ENCODE assay signal across 18 mouse cellular contexts in genomic region chr12:9253306-9254074, GRCm38 (mm10).
DNase-seq lines count a peak whose midpoint lies in the region; ATAC-seq and TF ChIP-seq lines count a peak whose summit lies in the region.
"Had no signal": no experiment of that assay in that cellular context is flagged by ENCODE, and none has a peak within 500 bp of the region (broad histone marks: within the 10 kb centered on the region; RNA-seq: fewer than 3 reads in every experiment).

No protein-coding gene starts in this region.

- H3K27ac ChIP-seq in kidney, embryonic 14.5 days (ENCODE audit: low read depth, low read length) = no peak overlapping the region
- H3K27ac ChIP-seq in lung, postnatal 0 days (ENCODE audit: low read length) = no peak overlapping the region
- no peak overlapping the region for H3K27ac ChIP-seq in limb, embryonic 12.5 days
- H3K27ac ChIP-seq: heart, embryonic 13.5 days; limb, embryonic 13.5 days; liver, embryonic 15.5 days; midbrain, embryonic 15.5 days had no signal

- no peaks in the 10 kb centered on the region for H3K36me3 ChIP-seq in kidney, embryonic 14.5 days (ENCODE audit: control insufficient read depth, insufficient read depth, low read length)
- no peaks in the 10 kb centered on the region for H3K36me3 ChIP-seq in lung, postnatal 0 days (ENCODE audit: insufficient read depth, low read length)
- no peaks in the 10 kb centered on the region for H3K36me3 ChIP-seq in limb, embryonic 12.5 days
- H3K36me3 ChIP-seq: heart, embryonic 13.5 days; limb, embryonic 13.5 days; liver, embryonic 15.5 days; midbrain, embryonic 15.5 days had no signal

- no peak overlapping the region for H3K9ac ChIP-seq in kidney, embryonic 14.5 days (ENCODE audit: low read depth, low read length)
- no peak overlapping the region for H3K9ac ChIP-seq in lung, postnatal 0 days (replicated peaks; ENCODE audit: low read depth)
- H3K9ac ChIP-seq in limb, embryonic 12.5 days (replicated peaks) = no peak overlapping the region
- H3K9ac ChIP-seq: heart, embryonic 13.5 days; limb, embryonic 13.5 days; liver, embryonic 15.5 days; midbrain, embryonic 15.5 days had no signal

- no peak for TF ChIP-seq EP300 in lung, postnatal 0 days (IDR thresholded peaks at IDR 0.05)

- DNase-seq in kidney, adult 11 months = no peak
- peak; percentile 12 for DNase-seq in lung, postnatal 0 days (ENCODE audit: low spot score)
- DNase-seq in lung, postnatal 36 days = no peak
- DNase-seq in embryo, embryonic 9.5 days (ENCODE audit: extremely low spot score) = peak; percentile 21
- no peak for DNase-seq in cerebellum, adult 11-12 months
- no peak for DNase-seq in frontal cortex, postnatal 36 days (ENCODE audit: low spot score in 2 of 2)
- DNase-seq: adrenal gland, postnatal 25 days; cerebellum, adult 9-10 months; heart, postnatal 4 days; lung, postnatal 10 days; thymus, postnatal 4 days had no signal

- 3% methylated on average over 19 of the region's 19 CpGs for WGBS in kidney, embryonic 14.5 days
- 15% methylated on average over 19 of the region's 19 CpGs for WGBS in lung, postnatal 0 days
- WGBS in limb, embryonic 12.5 days = 10% methylated on average over 19 of the region's 19 CpGs

- no peaks in the 10 kb centered on the region for H3K9me3 ChIP-seq in kidney, embryonic 14.5 days (ENCODE audit: control insufficient read depth, low read length)
- H3K9me3 ChIP-seq in lung, postnatal 0 days (ENCODE audit: low read length) = no peaks in the 10 kb centered on the region
- H3K9me3 ChIP-seq in limb, embryonic 12.5 days = no peaks in the 10 kb centered on the region
- H3K9me3 ChIP-seq: heart, embryonic 13.5 days; limb, embryonic 13.5 days; liver, embryonic 15.5 days; midbrain, embryonic 15.5 days had no signal

- ATAC-seq in kidney, embryonic 14.5 days (ENCODE audit: low FRiP score, low TSS enrichment) = peak; percentile 52; the same call in 1 of the 2 replicates
- ATAC-seq in lung, postnatal 0 days = no peak
- ATAC-seq in limb, embryonic 12.5 days (ENCODE audit: insufficient number of reproducible peaks, insufficient read depth, low FRiP score, low TSS enrichment, low read depth) = no peak

- no peaks in the 10 kb centered on the region; the same call in 1 of the 2 replicates for H3K4me1 ChIP-seq in kidney, embryonic 14.5 days (ENCODE audit: control insufficient read depth, insufficient read depth, low read length)
- H3K4me1 ChIP-seq in lung, postnatal 0 days (ENCODE audit: insufficient read depth, low read depth, low read length) = no peaks in the 10 kb centered on the region
- H3K4me1 ChIP-seq in limb, embryonic 12.5 days (replicated peaks) = peaks cover 20% of the 10 kb centered on the region
- H3K4me1 ChIP-seq: liver, embryonic 15.5 days; megakaryocyte, embryonic 14.5 days; midbrain, embryonic 15.5 days had no signal

- H3K4me3 ChIP-seq in kidney, embryonic 14.5 days (ENCODE audit: low read length) = no peak overlapping the region
- H3K4me3 ChIP-seq in lung, postnatal 0 days (ENCODE audit: low read depth, low read length) = no peak overlapping the region
- no peak overlapping the region for H3K4me3 ChIP-seq in limb, embryonic 12.5 days (replicated peaks)
- H3K4me3 ChIP-seq: heart, embryonic 13.5 days; limb, embryonic 13.5 days; liver, embryonic 15.5 days; megakaryocyte, embryonic 14.5 days; midbrain, embryonic 15.5 days had no signal

- H3K4me2 ChIP-seq in kidney, embryonic 14.5 days (replicated peaks; ENCODE audit: low read depth, low read length) = no peak overlapping the region
- no peak overlapping the region for H3K4me2 ChIP-seq in lung, postnatal 0 days (replicated peaks; ENCODE audit: low read depth, low read length)
- H3K4me2 ChIP-seq in limb, embryonic 12.5 days = peak overlapping the region; percentile 7; the same call in 1 of the 2 replicates
- H3K4me2 ChIP-seq: heart, embryonic 13.5 days; limb, embryonic 13.5 days; liver, embryonic 15.5 days; midbrain, embryonic 15.5 days had no signal

- no peaks in the 10 kb centered on the region for H3K27me3 ChIP-seq in kidney, embryonic 14.5 days (ENCODE audit: control insufficient read depth, insufficient read depth, low read length)
- H3K27me3 ChIP-seq in lung, postnatal 0 days (replicated peaks; ENCODE audit: insufficient read depth, low read length) = no peaks in the 10 kb centered on the region
- peaks cover 54% of the 10 kb centered on the region for H3K27me3 ChIP-seq in limb, embryonic 12.5 days
- H3K27me3 ChIP-seq: liver, embryonic 15.5 days; megakaryocyte, embryonic 14.5 days; midbrain, embryonic 15.5 days had no signal

- TF ChIP-seq CTCF in lung, postnatal 0 days (IDR thresholded peaks at IDR 0.05) = no peak

Comparison
In these comparisons a context has a peak if more than half of its experiments do, and no peak if none do; other contexts are left out.
1. DNase-seq: peak in lung, postnatal 0 days (single experiment) and embryo, embryonic 9.5 days (single experiment); none in kidney, adult 11 months (single experiment), lung, postnatal 36 days (single experiment), cerebellum, adult 11-12 months (single experiment) and frontal cortex, postnatal 36 days (0 of 2).